Mouse (Mus musculus): ENCODE data around the gene Pdlim3.

Gene Pdlim3

GRCm38 (mm10) chr8:45905591-45906250 lies 20.5 kb downstream of the Pdlim3 start:
- DNase-seq: no peak

- DNase-seq: no peak
Measured at GRCm38 (mm10) chr8:45906251-45906619, 21.0 kb downstream of the Pdlim3 start.

GRCm38 (mm10) chr8:45913707-45914106 lies 28.4 kb downstream of the Pdlim3 start:
- no peak for DNase-seq

- no peak for DNase-seq
Measured at GRCm38 (mm10) chr8:45916496-45916895, 31.2 kb downstream of the Pdlim3 start.

GRCm38 (mm10) chr8:45917040-45917679 lies 31.9 kb downstream of the Pdlim3 start:
- DNase-seq: no peak

GRCm38 (mm10) chr8:45918891-45919290 lies 33.6 kb downstream of the Pdlim3 start:
- DNase-seq: no peak

GRCm38 (mm10) chr8:45920392-45920791 lies 35.1 kb downstream of the Pdlim3 start:
- no peak for DNase-seq

GRCm38 (mm10) chr8:45922116-45922515 lies 36.9 kb downstream of the Pdlim3 start:
- no peak for DNase-seq

- DNase-seq: peak; percentile 79
Measured at GRCm38 (mm10) chr8:45934582-45935014, 49.3 kb downstream of the Pdlim3 start, which contains the start of gene Ccdc110. Gene Ccdc110, plus strand, starts transcription at chr8:45934619.

- no peak for DNase-seq
Measured at GRCm38 (mm10) chr8:45936986-45937385, 51.7 kb downstream of the Pdlim3 start.

- no peak for DNase-seq
Measured at GRCm38 (mm10) chr8:45946283-45946682, 61.0 kb downstream of the Pdlim3 start.

- no peak for DNase-seq
Measured at GRCm38 (mm10) chr8:45950622-45951021, 65.4 kb downstream of the Pdlim3 start.
